Comparison of ENCODE assay signal across 9 mouse cellular contexts in the genomic region with DNA sequence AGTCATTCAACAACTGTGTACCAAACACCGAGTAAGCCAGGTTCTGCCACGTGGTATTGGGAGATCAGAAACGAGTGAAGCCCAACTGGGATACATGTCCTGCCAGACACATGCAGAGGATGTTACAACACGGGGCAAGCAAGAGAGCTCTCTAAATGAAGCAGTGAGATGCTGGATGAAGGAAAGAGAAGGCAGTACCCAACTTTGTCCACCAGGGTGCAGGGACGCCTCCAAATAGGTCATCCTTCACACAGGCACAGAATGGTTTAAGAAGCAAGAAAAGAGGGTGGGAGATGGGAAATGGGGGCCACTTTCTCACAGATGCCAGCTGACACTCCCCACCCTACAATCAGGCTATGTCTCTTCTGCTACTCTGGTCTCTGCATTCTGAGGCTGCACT.
DNase-seq lines count a peak whose midpoint lies in the region; ATAC-seq lines count a peak whose summit lies in the region.
"Had no signal": no experiment of that assay in that cellular context is flagged by ENCODE, and none has a peak within 500 bp of the region (broad histone marks: within the 10 kb centered on the region; RNA-seq: fewer than 3 reads in every experiment).

No protein-coding gene starts in this region.

- no peak overlapping the region for H3K9ac ChIP-seq in midbrain, embryonic 11.5 days (ENCODE audit: low read length)
- no peak overlapping the region for H3K9ac ChIP-seq in midbrain, embryonic 16.5 days (ENCODE audit: low read depth, low read length)
- no peak overlapping the region for H3K9ac ChIP-seq in forebrain, embryonic 15.5 days (replicated peaks)
- no peak overlapping the region for H3K9ac ChIP-seq in limb, embryonic 11.5 days (ENCODE audit: low read length)
- H3K9ac ChIP-seq: midbrain, embryonic 12.5 days had no signal

- DNase-seq in adrenal gland, postnatal 14 days = peak; percentile 51
- DNase-seq in adrenal gland, adult 8-10 months = no peak
- peak; percentile 87 for DNase-seq in midbrain, embryonic 11.5 days (ENCODE audit: low spot score, missing footprints)
- peak; percentile 15 for DNase-seq in c-Kit-positive CD71-positive TER-119-negative erythroid progenitor cells, embryonic 14.5 days (ENCODE audit: low read depth)
- peak; percentile 54 for DNase-seq in limb, embryonic 11.5 days (ENCODE audit: low spot score)
- peak; percentile 42 for DNase-seq in splenic B cell, adult 2 months (ENCODE audit: low read depth, low spot score)

- H3K4me3 ChIP-seq in midbrain, embryonic 11.5 days (ENCODE audit: low read depth, low read length) = no peak overlapping the region
- no peak overlapping the region for H3K4me3 ChIP-seq in midbrain, embryonic 16.5 days (ENCODE audit: low read depth, low read length)
- no peak overlapping the region for H3K4me3 ChIP-seq in forebrain, embryonic 15.5 days
- no peak overlapping the region for H3K4me3 ChIP-seq in limb, embryonic 11.5 days (ENCODE audit: low read depth, low read length)
- H3K4me3 ChIP-seq: midbrain, embryonic 12.5 days had no signal

- no peak overlapping the region for H3K27ac ChIP-seq in midbrain, embryonic 11.5 days (ENCODE audit: low read depth, low read length)
- H3K27ac ChIP-seq in midbrain, embryonic 16.5 days (ENCODE audit: low read length) = no peak overlapping the region
- no peak overlapping the region for H3K27ac ChIP-seq in forebrain, embryonic 15.5 days (replicated peaks)
- no peak overlapping the region for H3K27ac ChIP-seq in limb, embryonic 11.5 days (replicated peaks; ENCODE audit: low read depth, low read length)
- H3K27ac ChIP-seq: midbrain, embryonic 12.5 days had no signal

- H3K9me3 ChIP-seq in midbrain, embryonic 11.5 days (ENCODE audit: control insufficient read depth, low read length) = no peaks in the 10 kb centered on the region
- H3K9me3 ChIP-seq in midbrain, embryonic 16.5 days (replicated peaks; ENCODE audit: control insufficient read depth, low read length, poor library complexity, severe bottlenecking) = no peaks in the 10 kb centered on the region
- no peaks in the 10 kb centered on the region for H3K9me3 ChIP-seq in forebrain, embryonic 15.5 days
- H3K9me3 ChIP-seq in limb, embryonic 11.5 days (ENCODE audit: control insufficient read depth, low read length) = no peaks in the 10 kb centered on the region
- H3K9me3 ChIP-seq: midbrain, embryonic 12.5 days had no signal

- H3K27me3 ChIP-seq in midbrain, embryonic 11.5 days (ENCODE audit: control insufficient read depth, insufficient read depth, low read length) = no peaks in the 10 kb centered on the region
- no peaks in the 10 kb centered on the region for H3K27me3 ChIP-seq in midbrain, embryonic 16.5 days (ENCODE audit: control insufficient read depth, insufficient read depth, low read depth, low read length)
- no peaks in the 10 kb centered on the region for H3K27me3 ChIP-seq in forebrain, embryonic 15.5 days
- H3K27me3 ChIP-seq in limb, embryonic 11.5 days (ENCODE audit: control insufficient read depth, insufficient read depth, low read length) = no peaks in the 10 kb centered on the region
- H3K27me3 ChIP-seq in splenic B cell, adult 2 months (ENCODE audit: control insufficient read depth, insufficient read depth, low read length, poor library complexity, severe bottlenecking) = no peaks in the 10 kb centered on the region
- H3K27me3 ChIP-seq: midbrain, embryonic 12.5 days had no signal

- no peaks in the 10 kb centered on the region for H3K36me3 ChIP-seq in midbrain, embryonic 11.5 days (ENCODE audit: control insufficient read depth, insufficient read depth, low read length)
- H3K36me3 ChIP-seq in midbrain, embryonic 16.5 days (ENCODE audit: control insufficient read depth, insufficient read depth, low read length) = no peaks in the 10 kb centered on the region
- H3K36me3 ChIP-seq in forebrain, embryonic 15.5 days = no peaks in the 10 kb centered on the region
- no peaks in the 10 kb centered on the region for H3K36me3 ChIP-seq in limb, embryonic 11.5 days (ENCODE audit: control insufficient read depth, insufficient read depth, low read length)
- H3K36me3 ChIP-seq in splenic B cell, adult 2 months (ENCODE audit: control insufficient read depth, insufficient read depth, low read length, poor library complexity, severe bottlenecking) = no peaks in the 10 kb centered on the region
- H3K36me3 ChIP-seq: midbrain, embryonic 12.5 days had no signal

- ATAC-seq in midbrain, embryonic 11.5 days (ENCODE audit: low FRiP score) = no peak
- no peak for ATAC-seq in midbrain, embryonic 16.5 days
- 0 out of 2 replicates have a peak, but pooled peaks have one; percentile 26 for ATAC-seq in forebrain, embryonic 15.5 days (replicated peaks)
- ATAC-seq in limb, embryonic 11.5 days (ENCODE audit: insufficient number of reproducible peaks, low FRiP score, low TSS enrichment, low read depth) = no peak

- H3K4me1 ChIP-seq in midbrain, embryonic 11.5 days (ENCODE audit: control insufficient read depth, insufficient read depth, low read length) = no peaks in the 10 kb centered on the region
- peaks cover 4% of the 10 kb centered on the region; the same call in 1 of the 2 replicates for H3K4me1 ChIP-seq in midbrain, embryonic 16.5 days (ENCODE audit: control insufficient read depth, insufficient read depth, low read length)
- H3K4me1 ChIP-seq in forebrain, embryonic 15.5 days = peaks cover 8% of the 10 kb centered on the region
- no peaks in the 10 kb centered on the region for H3K4me1 ChIP-seq in limb, embryonic 11.5 days (ENCODE audit: control insufficient read depth, insufficient read depth, low read length)

- WGBS in midbrain, embryonic 11.5 days = 33% methylated on average over 5 of the region's 5 CpGs
- WGBS in midbrain, embryonic 16.5 days = 34% methylated on average over 5 of the region's 5 CpGs
- 36% methylated on average over 5 of the region's 5 CpGs for WGBS in forebrain, embryonic 15.5 days
- 35% methylated on average over 5 of the region's 5 CpGs for WGBS in limb, embryonic 11.5 days

- H3K4me2 ChIP-seq in midbrain, embryonic 11.5 days = no peak overlapping the region
- no peak overlapping the region for H3K4me2 ChIP-seq in midbrain, embryonic 16.5 days (ENCODE audit: low read length)
- no peak overlapping the region for H3K4me2 ChIP-seq in forebrain, embryonic 15.5 days (replicated peaks)
- no peak overlapping the region for H3K4me2 ChIP-seq in limb, embryonic 11.5 days (ENCODE audit: low read depth, severe bottlenecking)
- H3K4me2 ChIP-seq: midbrain, embryonic 12.5 days had no signal
